Mouse (Mus musculus) lung, postnatal 0 days (tissue): Measurements from ENCODE around the gene Farsb.

Source experiments
- CTCF ChIP-seq: IDR thresholded peaks from 2 replicates; pipeline ENCODE4 v1.5.1; 2016; ENCODE audit warnings: antibody characterized with exemption, mild to moderate bottlenecking
- EP300 ChIP-seq: IDR thresholded peaks from 2 replicates; pipeline ENCODE4 v1.6.1; 2016; ENCODE audit warnings: antibody characterized with exemption, mild to moderate bottlenecking, control low read depth

DNA sequence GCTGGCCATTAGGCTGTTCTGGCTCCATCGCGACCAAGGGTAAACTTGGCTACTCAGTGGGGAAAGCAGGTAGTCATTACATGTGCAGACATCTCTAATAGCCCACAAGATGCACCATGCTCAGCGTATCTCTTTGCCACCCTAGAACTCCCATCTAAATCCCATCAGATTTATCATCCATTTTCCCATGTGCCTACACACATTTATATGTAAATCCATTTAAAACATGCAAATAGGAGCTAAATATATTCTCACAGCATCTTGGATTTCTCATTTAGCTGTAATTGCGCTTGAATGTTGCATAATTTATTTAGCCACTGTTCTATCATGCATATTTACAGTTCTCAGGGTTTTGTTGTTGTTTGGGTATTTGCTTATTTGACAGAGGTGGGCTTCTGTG is 107.7 kb downstream of the Farsb start:
- no peak for TF ChIP-seq EP300
- no peak for TF ChIP-seq CTCF
